Mouse (Mus musculus): ENCODE data around the gene Lcor. TPM values are rescaled to one million over a fixed set of nuclear protein-coding genes. Genes with fewer than 3 reads are reported as not detected.

The Lcor gene
- polyA plus RNA-seq, 1 experiment from 2014 or later = 23.1 TPM

Small RNA genes within 50 kb of the gene (microRNA-seq; reads per million reads assigned to microRNA genes)
- gene Mir8091 = not detected

Other genes starting within 250 kb of the Lcor start
- 92.2 and 96.3 TPM in 2 replicates for gene Tm9sf3, start 218.6 kb upstream of the Lcor start, polyA plus RNA-seq (2015; fragmentation: Nextera tagmentation; extraction: Ambion mirVana)
- 1.4 and 1.6 TPM in 2 replicates for gene Pik3ap1, start 97.5 kb upstream of the Lcor start, polyA plus RNA-seq (2015; fragmentation: Nextera tagmentation; extraction: Ambion mirVana)
- gene Gm340, start 99.7 kb downstream of the Lcor start, polyA plus RNA-seq (2015; fragmentation: Nextera tagmentation; extraction: Ambion mirVana) = 2.9 and 3.1 TPM in 2 replicates

Measured in forebrain, embryonic 15.5 days (tissue).